In genomic region chr9:24503858-24504219, GRCm38 (mm10) we compare ENCODE assay signal across 8 mouse cellular contexts. TPM values are rescaled to one million over a fixed set of nuclear protein-coding genes. Genes with fewer than 3 reads are reported as not detected.
DNase-seq lines count a peak whose midpoint lies in the region; ATAC-seq lines count a peak whose summit lies in the region.

No protein-coding gene starts in this region.

- DNase-seq in adrenal gland, postnatal 14 days, result peak; percentile 37
- no peak for DNase-seq in adrenal gland, postnatal 25 days
- DNase-seq in ovary, postnatal 14 days (ENCODE audit: low spot score), result no peak
- no peak for DNase-seq in urinary bladder, postnatal 4 days (ENCODE audit: low spot score in 2 of 2)

- H3K27me3 ChIP-seq in megakaryocyte, embryonic 14.5 days (replicated peaks), result no peaks in the 10 kb centered on the region
- H3K27me3 ChIP-seq in hindbrain, embryonic 15.5 days, result no peaks in the 10 kb centered on the region
- no peaks in the 10 kb centered on the region for H3K27me3 ChIP-seq in midbrain, embryonic 12.5 days

- H3K27ac ChIP-seq in hindbrain, embryonic 15.5 days (replicated peaks), result peak overlapping the region; percentile 90
- no peak overlapping the region for H3K27ac ChIP-seq in midbrain, embryonic 12.5 days (replicated peaks)

- H3K36me3 ChIP-seq in megakaryocyte, embryonic 14.5 days (replicated peaks; ENCODE audit: low read length), result peaks cover 4% of the 10 kb centered on the region
- H3K36me3 ChIP-seq in hindbrain, embryonic 15.5 days, result no peaks in the 10 kb centered on the region
- no peaks in the 10 kb centered on the region for H3K36me3 ChIP-seq in midbrain, embryonic 12.5 days

- H3K4me1 ChIP-seq in megakaryocyte, embryonic 14.5 days, result peaks cover 49% of the 10 kb centered on the region
- H3K4me1 ChIP-seq in hindbrain, embryonic 15.5 days (replicated peaks), result peaks cover 33% of the 10 kb centered on the region
- H3K4me1 ChIP-seq in midbrain, embryonic 12.5 days, result peaks cover 18% of the 10 kb centered on the region

- WGBS in hindbrain, embryonic 15.5 days, result 5% methylated on average over 5 of the region's 5 CpGs
- WGBS in midbrain, embryonic 12.5 days, result 15% methylated on average over 5 of the region's 5 CpGs

- no peaks in the 10 kb centered on the region for H3K9me3 ChIP-seq in megakaryocyte, embryonic 14.5 days
- H3K9me3 ChIP-seq in hindbrain, embryonic 15.5 days, result no peaks in the 10 kb centered on the region
- no peaks in the 10 kb centered on the region for H3K9me3 ChIP-seq in midbrain, embryonic 12.5 days

- ATAC-seq in megakaryocyte, adult 5-6 weeks (ENCODE audit: poor library complexity, severe bottlenecking), result no peak
- ATAC-seq in hindbrain, embryonic 15.5 days (ENCODE audit: low FRiP score, low read depth), result no peak
- no peak for ATAC-seq in midbrain, embryonic 12.5 days (ENCODE audit: low FRiP score, low read depth)

- peak overlapping the region; percentile 81 for H3K9ac ChIP-seq in hindbrain, embryonic 15.5 days
- peak overlapping the region; percentile 49; the same call in 1 of the 2 replicates for H3K9ac ChIP-seq in midbrain, embryonic 12.5 days (replicated peaks)

- peak overlapping the region; percentile 96 for H3K4me3 ChIP-seq in megakaryocyte, embryonic 14.5 days (replicated peaks)
- peak overlapping the region; percentile 87 for H3K4me3 ChIP-seq in hindbrain, embryonic 15.5 days
- H3K4me3 ChIP-seq in midbrain, embryonic 12.5 days, result peak overlapping the region; percentile 81

- peak overlapping the region; percentile 66 for H3K4me2 ChIP-seq in hindbrain, embryonic 15.5 days
- peak overlapping the region; percentile 71 for H3K4me2 ChIP-seq in midbrain, embryonic 12.5 days (replicated peaks)

RNA-seq across cellular contexts. Expression of gene Dpy19l1, which starts 0.9 kb away (rescaled TPM):
- total RNA-seq in adrenal gland, postnatal 14 days (2021), result 38.9 and 45.8 TPM in 2 replicates
- total RNA-seq in adrenal gland, postnatal 25 days (2021), result 61.3 and 80.1 TPM in 2 replicates
- polyA plus RNA-seq in megakaryocyte, embryonic 14.5 days (2012; ENCODE audit: insufficient read depth, low replicate concordance), result 2.3 TPM in 2 replicates
- 69.0 and 75.6 TPM in 2 replicates for total RNA-seq in megakaryocyte, adult 5-6 weeks (2015)
- total RNA-seq in megakaryocyte, adult 5-6 weeks (2017), result 95.8 and 98.4 TPM in 2 replicates
- polyA plus RNA-seq in hindbrain, embryonic 15.5 days (2015; fragmentation: Nextera tagmentation; extraction: Ambion mirVana), result 15.3 and 18.1 TPM in 2 replicates
- 9.6 and 10.0 TPM in 2 replicates for polyA plus RNA-seq in midbrain, embryonic 12.5 days (2016; fragmentation: Nextera tagmentation; extraction: Ambion mirVana)
